Mouse (Mus musculus): ENCODE measurements around the gene Abat. TPM values are rescaled to one million over a fixed set of nuclear protein-coding genes. Genes with fewer than 3 reads are reported as not detected.

The Abat gene
- polyA plus RNA-seq, 1 experiment: 4.2 TPM

DNA sequence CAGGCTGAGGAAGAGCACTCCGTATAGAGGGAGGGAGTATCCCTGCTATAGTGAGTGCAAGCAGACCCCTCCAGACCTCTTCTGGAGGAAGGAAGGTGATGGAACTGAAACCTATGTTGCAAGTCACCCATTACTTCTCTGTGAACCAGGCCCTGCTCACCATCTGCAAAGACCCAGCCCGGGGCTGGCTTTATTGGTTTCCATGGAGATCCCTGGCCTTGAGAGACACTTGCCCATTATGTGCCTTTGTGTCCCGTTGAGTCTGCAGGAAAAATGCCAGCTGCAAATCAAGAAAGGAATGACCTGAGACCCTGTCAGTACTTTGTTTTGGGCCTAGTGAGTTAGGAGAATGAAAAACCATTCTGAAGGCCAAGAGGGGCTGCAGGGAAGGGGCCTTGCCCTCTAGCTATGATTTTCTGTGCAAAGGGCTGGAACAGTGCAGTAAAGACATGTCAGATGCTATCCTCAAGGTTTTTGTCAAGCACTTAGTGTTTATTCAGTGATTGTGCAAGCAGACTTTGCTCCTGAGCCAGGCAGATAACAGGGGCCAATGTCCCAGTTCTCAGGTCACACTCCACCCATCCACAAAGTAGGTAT is 53.0 kb downstream of the Abat start:
- TF ChIP-seq CTCF (IDR thresholded peaks at IDR 0.05; ENCODE audit: insufficient read depth, low read length) (no peak), POLR2A (IDR thresholded peaks at IDR 0.05; ENCODE audit: borderline replicate concordance, extremely low read depth, low read depth, low read length) (no peak)
- WGBS: 35% methylated on average over 3 of the region's 3 CpGs
- no peak overlapping the region for H3K4me3 ChIP-seq (replicated peaks; ENCODE audit: extremely low read depth, low read depth, low read length)
- DNase-seq: no peak
- no peaks in the 10 kb centered on the region for H3K4me1 ChIP-seq (ENCODE audit: control insufficient read depth, insufficient read depth, low read length)

DNA sequence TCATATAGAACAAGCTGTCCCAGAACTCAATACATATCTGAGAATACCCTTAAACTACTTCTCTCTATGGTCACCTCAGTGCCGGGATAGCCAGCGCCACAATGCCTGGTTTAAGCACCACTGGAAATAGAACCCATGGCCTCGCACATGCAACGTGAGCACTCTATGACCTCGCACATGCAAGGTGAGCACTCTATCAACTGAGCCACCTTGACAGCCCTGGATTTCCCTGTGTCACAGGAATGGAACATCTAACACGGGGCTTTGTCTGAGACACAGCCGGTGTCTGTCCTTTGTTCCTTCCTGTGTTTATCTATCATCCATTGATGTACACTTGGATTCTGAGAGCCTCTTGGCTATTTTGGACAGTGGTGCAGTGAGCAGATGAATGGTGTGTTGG is 55.7 kb downstream of the Abat start:
- H3K4me3 ChIP-seq (replicated peaks; ENCODE audit: extremely low read depth, low read depth, low read length): no peak overlapping the region
- no peak for TF ChIP-seq POLR2A (IDR thresholded peaks at IDR 0.05; ENCODE audit: borderline replicate concordance, extremely low read depth, low read depth, low read length)
- no peak for TF ChIP-seq CTCF (IDR thresholded peaks at IDR 0.05; ENCODE audit: insufficient read depth, low read length)
- no peaks in the 10 kb centered on the region for H3K4me1 ChIP-seq (ENCODE audit: control insufficient read depth, insufficient read depth, low read length)
- DNase-seq: no peak
- WGBS: 67% methylated on average over 7 of the region's 7 CpGs

DNA sequence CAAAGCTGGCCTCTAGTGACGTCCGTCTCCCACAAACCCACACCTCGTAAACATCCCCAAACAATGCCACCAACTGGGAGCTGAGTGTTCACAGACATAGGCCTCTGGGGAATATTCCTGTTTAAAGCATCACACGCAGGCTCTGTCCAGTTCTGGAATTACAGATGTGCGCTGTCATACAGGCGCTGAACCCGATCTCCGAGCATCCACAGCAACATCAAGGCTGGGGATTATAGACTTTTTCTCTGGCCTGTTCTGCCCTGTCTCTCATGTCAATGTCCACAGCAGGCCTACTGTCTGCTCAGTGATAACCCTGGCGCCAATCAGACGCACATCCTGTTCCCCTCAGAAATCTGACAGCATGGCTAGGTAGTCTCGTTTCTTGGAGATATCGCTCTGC is 57.1 kb downstream of the Abat start:
- 82% methylated on average over 12 of the region's 12 CpGs for WGBS
- no peak for TF ChIP-seq CTCF (IDR thresholded peaks at IDR 0.05; ENCODE audit: insufficient read depth, low read length)
- no peak for DNase-seq
- Histone ChIP-seq H3K4me3 (replicated peaks; ENCODE audit: extremely low read depth, low read depth, low read length) (no peak overlapping the region), H3K4me1 (ENCODE audit: control insufficient read depth, insufficient read depth, low read length) (no peaks in the 10 kb centered on the region)

DNA sequence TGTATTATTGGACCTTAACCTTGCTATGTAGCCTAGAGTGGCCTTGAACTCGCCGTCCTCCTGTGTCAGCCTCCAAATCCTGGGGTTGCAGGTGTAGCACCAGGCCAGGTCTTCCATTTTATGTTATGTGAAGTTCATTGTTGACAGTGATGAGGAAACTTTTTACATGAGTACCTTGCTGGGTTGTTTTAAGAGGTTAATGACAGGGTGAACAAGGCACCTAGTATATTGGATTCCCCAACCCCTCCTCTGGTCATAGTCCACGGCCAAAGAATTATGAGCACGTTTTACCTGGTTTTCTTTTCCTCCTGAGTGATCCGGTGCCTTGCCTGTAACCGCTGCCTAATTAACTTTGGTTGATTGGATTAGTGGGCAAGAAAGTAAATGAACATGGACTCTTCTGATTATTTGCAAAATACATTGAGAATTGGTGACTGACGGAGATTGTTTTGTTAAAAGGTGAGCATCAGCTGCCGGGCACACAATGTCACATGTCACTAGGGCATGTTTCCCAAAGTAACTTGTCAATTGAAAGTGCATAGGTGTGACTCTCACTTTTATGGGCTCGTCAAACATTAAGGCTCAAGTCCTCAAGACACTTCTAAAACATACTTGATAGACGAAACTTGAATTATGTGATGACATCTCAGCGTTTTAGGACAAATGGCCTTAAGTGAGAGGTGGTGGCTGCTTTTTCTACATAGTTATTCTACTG is 57.8 kb downstream of the Abat start:
- Histone ChIP-seq H3K4me1 (ENCODE audit: control insufficient read depth, insufficient read depth, low read length) (no peaks in the 10 kb centered on the region), H3K4me3 (replicated peaks; ENCODE audit: extremely low read depth, low read depth, low read length) (no peak overlapping the region)
- WGBS: 80% methylated on average over 11 of the region's 11 CpGs
- TF ChIP-seq CTCF (IDR thresholded peaks at IDR 0.05; ENCODE audit: insufficient read depth, low read length) (no peak), POLR2A (IDR thresholded peaks at IDR 0.05; ENCODE audit: borderline replicate concordance, extremely low read depth, low read depth, low read length) (no peak)
- no peak for DNase-seq

DNA sequence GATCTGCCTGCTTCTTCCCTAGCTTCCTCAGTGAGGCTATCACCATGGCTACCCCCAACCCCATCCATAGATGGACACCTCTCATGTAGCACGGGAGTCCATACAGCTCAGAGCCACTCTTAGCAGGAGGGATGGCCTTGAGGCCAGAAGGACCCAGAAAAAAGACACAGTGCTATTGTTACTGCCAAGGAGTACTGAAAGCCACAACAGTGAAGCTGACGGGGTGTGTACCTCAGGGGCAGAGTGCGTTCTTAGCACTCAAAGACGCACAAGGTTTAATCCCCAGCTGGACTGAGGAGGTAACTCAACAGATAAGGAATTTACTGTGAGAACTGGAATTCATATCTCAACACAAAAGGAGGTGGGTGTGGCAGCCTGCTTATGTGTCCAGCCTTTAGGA is 59.8 kb downstream of the Abat start:
- no peak for DNase-seq
- WGBS: 78% methylated on average over 4 of the region's 4 CpGs
- TF ChIP-seq POLR2A (IDR thresholded peaks at IDR 0.05; ENCODE audit: borderline replicate concordance, extremely low read depth, low read depth, low read length) (no peak), CTCF (IDR thresholded peaks at IDR 0.05; ENCODE audit: insufficient read depth, low read length) (no peak)
- H3K4me1 ChIP-seq (ENCODE audit: control insufficient read depth, insufficient read depth, low read length): no peaks in the 10 kb centered on the region
- no peak overlapping the region for H3K4me3 ChIP-seq (replicated peaks; ENCODE audit: extremely low read depth, low read depth, low read length)

DNA sequence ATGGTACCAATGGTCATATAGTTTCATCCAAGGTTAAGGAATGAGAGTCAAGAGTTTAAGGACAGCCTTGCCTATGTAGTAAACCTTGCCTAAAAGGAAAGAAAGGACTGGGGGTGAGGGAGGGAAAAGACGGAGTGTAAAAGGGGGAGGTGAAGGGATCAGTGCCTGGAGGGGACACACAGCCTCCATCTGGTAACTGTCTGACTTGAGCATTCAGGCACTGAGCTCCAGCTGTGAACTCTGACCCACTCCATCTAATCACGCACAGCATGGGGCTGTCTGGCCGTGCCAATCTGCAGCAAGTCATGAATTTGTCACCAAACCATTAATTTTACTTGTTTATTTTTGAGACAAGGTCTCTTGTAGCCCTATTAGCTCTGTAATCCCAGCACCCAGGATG is 60.5 kb downstream of the Abat start:
- no peak for DNase-seq
- no peak overlapping the region for H3K4me3 ChIP-seq (replicated peaks; ENCODE audit: extremely low read depth, low read depth, low read length)
- 46% methylated on average over 3 of the region's 3 CpGs for WGBS

DNA sequence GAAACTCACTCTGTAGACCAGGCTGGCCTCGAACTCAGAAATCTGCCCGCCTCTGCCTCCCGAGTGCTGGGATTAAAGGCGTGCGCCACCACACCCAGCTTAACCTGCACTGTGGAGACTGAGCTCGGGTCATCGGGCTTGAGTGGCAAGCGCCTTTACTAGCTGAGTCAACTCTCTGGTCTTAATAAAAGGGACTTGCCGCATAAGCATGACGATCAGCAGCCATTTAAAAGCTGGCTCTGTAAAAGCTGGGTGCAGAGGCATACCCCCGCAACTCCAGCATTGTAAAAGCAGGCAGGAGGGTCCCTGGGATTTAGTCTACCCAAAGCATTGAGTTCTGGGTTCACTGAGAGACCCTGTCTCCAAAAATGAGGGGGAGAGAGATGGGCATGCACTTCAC is 61.1 kb downstream of the Abat start:
- H3K4me3 ChIP-seq (replicated peaks; ENCODE audit: extremely low read depth, low read depth, low read length): no peak overlapping the region
- 95% methylated on average over 11 of the region's 11 CpGs for WGBS
- no peak for DNase-seq
- TF ChIP-seq POLR2A (IDR thresholded peaks at IDR 0.05; ENCODE audit: borderline replicate concordance, extremely low read depth, low read depth, low read length): no peak
- no peak for TF ChIP-seq CTCF (IDR thresholded peaks at IDR 0.05; ENCODE audit: insufficient read depth, low read length)
- H3K4me1 ChIP-seq (ENCODE audit: control insufficient read depth, insufficient read depth, low read length): no peaks in the 10 kb centered on the region

More for the DNA sequence above, 60.5 kb downstream of the Abat start:
- TF ChIP-seq CTCF (IDR thresholded peaks at IDR 0.05; ENCODE audit: insufficient read depth, low read length): no peak
- TF ChIP-seq POLR2A (IDR thresholded peaks at IDR 0.05; ENCODE audit: borderline replicate concordance, extremely low read depth, low read depth, low read length): no peak
- no peaks in the 10 kb centered on the region for H3K4me1 ChIP-seq (ENCODE audit: control insufficient read depth, insufficient read depth, low read length)

DNA sequence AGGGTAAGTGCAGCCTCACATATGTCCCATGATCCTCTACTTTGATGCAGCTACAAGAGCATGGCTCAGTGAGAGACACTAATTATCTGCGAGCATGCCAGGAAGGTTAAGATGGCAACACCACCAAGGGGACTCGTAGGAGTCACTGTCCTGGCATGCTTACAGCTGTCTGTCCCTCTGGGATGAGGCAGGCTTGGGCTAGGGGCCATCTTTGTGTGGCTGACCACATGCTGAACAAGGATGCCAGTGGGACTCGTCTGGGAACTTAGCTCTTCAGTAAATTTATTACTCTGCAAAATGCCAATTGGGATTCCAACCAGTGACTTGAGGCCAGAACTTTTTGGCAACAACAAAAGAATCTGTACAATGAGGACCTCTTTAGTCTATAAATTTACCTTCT is 62.9 kb downstream of the Abat start:
- no peak for DNase-seq
- TF ChIP-seq CTCF (IDR thresholded peaks at IDR 0.05; ENCODE audit: insufficient read depth, low read length) (no peak), POLR2A (IDR thresholded peaks at IDR 0.05; ENCODE audit: borderline replicate concordance, extremely low read depth, low read depth, low read length) (no peak)
- no peaks in the 10 kb centered on the region for H3K4me1 ChIP-seq (ENCODE audit: control insufficient read depth, insufficient read depth, low read length)
- WGBS: 63% methylated on average over 3 of the region's 3 CpGs
- H3K4me3 ChIP-seq (replicated peaks; ENCODE audit: extremely low read depth, low read depth, low read length): no peak overlapping the region

DNA sequence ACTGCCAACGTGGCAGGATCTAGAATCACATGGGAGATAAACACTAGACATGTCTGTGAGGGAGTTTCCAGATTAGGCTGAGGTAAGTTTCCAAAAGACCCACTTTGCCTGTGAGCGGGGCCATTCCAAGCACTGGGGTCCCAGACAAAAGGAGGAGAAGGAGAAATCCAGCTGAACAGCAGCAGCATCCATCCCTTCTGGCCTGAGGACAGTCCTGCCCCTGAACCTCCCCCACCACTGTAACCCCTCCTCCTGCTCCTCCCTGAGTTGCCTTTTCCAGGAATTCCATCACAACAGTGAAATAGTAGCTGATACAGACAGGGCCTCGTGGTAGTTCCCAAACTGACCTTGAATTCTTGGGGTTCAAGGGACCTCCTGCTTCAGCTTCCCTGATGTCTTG is 63.7 kb downstream of the Abat start:
- H3K4me3 ChIP-seq (replicated peaks; ENCODE audit: extremely low read depth, low read depth, low read length): no peak overlapping the region
- DNase-seq: no peak
- no peaks in the 10 kb centered on the region for H3K4me1 ChIP-seq (ENCODE audit: control insufficient read depth, insufficient read depth, low read length)
- WGBS: 64% methylated on average over 3 of the region's 3 CpGs
- TF ChIP-seq CTCF (IDR thresholded peaks at IDR 0.05; ENCODE audit: insufficient read depth, low read length): no peak
- no peak for TF ChIP-seq POLR2A (IDR thresholded peaks at IDR 0.05; ENCODE audit: borderline replicate concordance, extremely low read depth, low read depth, low read length)

DNA sequence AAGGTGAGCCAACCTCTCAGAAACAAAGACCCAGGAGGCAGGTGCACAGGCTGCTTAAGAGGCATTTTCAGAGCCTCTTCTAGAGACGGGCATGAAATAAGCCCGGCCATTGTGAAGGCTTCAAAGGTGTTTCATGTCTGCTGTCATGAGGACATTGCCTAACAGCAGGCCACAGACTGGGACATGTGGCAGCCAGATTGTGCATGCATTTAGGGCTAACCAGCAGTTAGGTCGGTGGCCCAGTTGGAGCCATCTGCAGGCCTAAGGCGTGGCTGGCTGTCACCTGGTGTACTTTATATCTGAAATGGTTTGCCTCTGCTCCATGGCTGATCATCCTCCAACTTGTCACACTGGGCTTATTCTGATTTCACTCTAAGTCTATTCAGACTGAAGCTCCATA is 65.1 kb downstream of the Abat start:
- 77% methylated on average over 4 of the region's 4 CpGs for WGBS
- H3K4me1 ChIP-seq (ENCODE audit: control insufficient read depth, insufficient read depth, low read length): no peaks in the 10 kb centered on the region
- no peak for TF ChIP-seq POLR2A (IDR thresholded peaks at IDR 0.05; ENCODE audit: borderline replicate concordance, extremely low read depth, low read depth, low read length)
- no peak for TF ChIP-seq CTCF (IDR thresholded peaks at IDR 0.05; ENCODE audit: insufficient read depth, low read length)

More for the DNA sequence above, 65.1 kb downstream of the Abat start:
- DNase-seq: no peak
- no peak overlapping the region for H3K4me3 ChIP-seq (replicated peaks; ENCODE audit: extremely low read depth, low read depth, low read length)
